Mouse (Mus musculus): ENCODE results near the gene Pla2g1b.
"Not testable (repeated sequence)": the region's sequence is repeated elsewhere in the genome, so short reads cannot be mapped to it uniquely, and the experiment has no call there.

Gene Pla2g1b

GRCm38 (mm10) chr5:115505617-115506016 lies 39.6 kb downstream of the Pla2g1b start:
- DNase-seq (ENCODE audit: low spot score in 2 of 2) = not testable (repeated sequence)

GRCm38 (mm10) chr5:115506454-115507201 lies 40.6 kb downstream of the Pla2g1b start, which contains the start of gene Pxn:
Gene Pxn, plus strand, starts transcription at chr5:115506676.
- peak; percentile 93 to 94 for DNase-seq (ENCODE audit: low spot score in 2 of 2)

- no peak for DNase-seq (ENCODE audit: low spot score in 2 of 2)
Measured at GRCm38 (mm10) chr5:115507267-115507980, 41.4 kb downstream of the Pla2g1b start.

GRCm38 (mm10) chr5:115507981-115508858 lies 42.2 kb downstream of the Pla2g1b start:
- DNase-seq (ENCODE audit: low spot score in 2 of 2) = no peak

- DNase-seq (ENCODE audit: low spot score in 2 of 2) = no peak
Measured at GRCm38 (mm10) chr5:115508859-115509147, 42.7 kb downstream of the Pla2g1b start.

- DNase-seq (ENCODE audit: low spot score in 2 of 2) = no peak
Measured at GRCm38 (mm10) chr5:115509321-115509761, 43.3 kb downstream of the Pla2g1b start.

GRCm38 (mm10) chr5:115509790-115510689 lies 44.0 kb downstream of the Pla2g1b start:
- DNase-seq (ENCODE audit: low spot score in 2 of 2) = no peak

GRCm38 (mm10) chr5:115512375-115512774 lies 46.3 kb downstream of the Pla2g1b start:
- DNase-seq (ENCODE audit: low spot score in 2 of 2) = no peak

- no peak for DNase-seq (ENCODE audit: low spot score in 2 of 2)
Measured at GRCm38 (mm10) chr5:115513246-115513645, 47.2 kb downstream of the Pla2g1b start.

- no peak for DNase-seq (ENCODE audit: low spot score in 2 of 2)
Measured at GRCm38 (mm10) chr5:115513721-115514120, 47.7 kb downstream of the Pla2g1b start.

GRCm38 (mm10) chr5:115514346-115514745 lies 48.3 kb downstream of the Pla2g1b start:
- DNase-seq (ENCODE audit: low spot score in 2 of 2) = no peak

- no peak for DNase-seq (ENCODE audit: low spot score in 2 of 2)
Measured at GRCm38 (mm10) chr5:115514896-115515587, 49.0 kb downstream of the Pla2g1b start.

GRCm38 (mm10) chr5:115516081-115516907 lies 50.2 kb downstream of the Pla2g1b start:
- DNase-seq (ENCODE audit: low spot score in 2 of 2) = peak; percentile 83 to 86

- DNase-seq (ENCODE audit: low spot score in 2 of 2) = no peak
Measured at GRCm38 (mm10) chr5:115516908-115517307, 50.8 kb downstream of the Pla2g1b start.

- DNase-seq (ENCODE audit: low spot score in 2 of 2) = peak; percentile 55 to 61
Measured at GRCm38 (mm10) chr5:115517501-115517900, 51.4 kb downstream of the Pla2g1b start.

GRCm38 (mm10) chr5:115518214-115518613 lies 52.2 kb downstream of the Pla2g1b start:
- DNase-seq (ENCODE audit: low spot score in 2 of 2) = not testable (repeated sequence)

- DNase-seq (ENCODE audit: low spot score in 2 of 2) = no peak
Measured at GRCm38 (mm10) chr5:115520325-115520869, 54.3 kb downstream of the Pla2g1b start.

- DNase-seq (ENCODE audit: low spot score in 2 of 2) = peak; percentile 59 to 72
Measured at GRCm38 (mm10) chr5:115521553-115522461, 55.7 kb downstream of the Pla2g1b start.

All from natural killer cell, adult 2 months (primary cell).